Mouse (Mus musculus): ENCODE data around the gene Ttc27. TPM values are rescaled to one million over a fixed set of nuclear protein-coding genes. Genes with fewer than 3 reads are reported as not detected.

The Ttc27 gene
- polyA plus RNA-seq, 1 experiment from 2014 or later = 16.1 TPM

- no peak overlapping the region for H3K4me3 ChIP-seq (replicated peaks)
- no peak overlapping the region for H3K27ac ChIP-seq
- H3K36me3 ChIP-seq = peaks cover 5% of the 10 kb centered on the region; the same call in 1 of the 2 replicates
- WGBS = 95% methylated on average over 11 of the region's 11 CpGs
- H3K4me1 ChIP-seq (replicated peaks) = no peaks in the 10 kb centered on the region
- ATAC-seq = no peak
- no peaks in the 10 kb centered on the region for H3K27me3 ChIP-seq
- no peaks in the 10 kb centered on the region for H3K9me3 ChIP-seq
- H3K4me2 ChIP-seq (replicated peaks) = no peak overlapping the region
- no peak overlapping the region for H3K9ac ChIP-seq (replicated peaks)
These were observed 37.0 kb downstream of the Ttc27 start for GRCm38 (mm10) chr17:74754369-74755118.

- peaks cover 3% of the 10 kb centered on the region; the same call in 1 of the 2 replicates for H3K36me3 ChIP-seq
- H3K4me1 ChIP-seq (replicated peaks) = no peaks in the 10 kb centered on the region
- H3K4me2 ChIP-seq (replicated peaks) = no peak overlapping the region
- no peak overlapping the region for H3K4me3 ChIP-seq (replicated peaks)
- no peaks in the 10 kb centered on the region for H3K27me3 ChIP-seq
- 85% methylated on average over 9 of the region's 9 CpGs for WGBS
- H3K9ac ChIP-seq (replicated peaks) = no peak overlapping the region
- H3K27ac ChIP-seq = no peak overlapping the region
- no peaks in the 10 kb centered on the region for H3K9me3 ChIP-seq
- no peak for ATAC-seq
These were observed 51.9 kb downstream of the Ttc27 start for GRCm38 (mm10) chr17:74769390-74769811.

GRCm38 (mm10) chr17:74772364-74772763, 54.8 kb downstream of the Ttc27 start:
- ATAC-seq = no peak
- Histone ChIP-seq H3K27me3 (no peaks in the 10 kb centered on the region), H3K36me3 (no peaks in the 10 kb centered on the region; the same call in 1 of the 2 replicates), H3K4me2 (replicated peaks) (no peak overlapping the region), H3K4me1 (replicated peaks) (no peaks in the 10 kb centered on the region), H3K9ac (replicated peaks) (no peak overlapping the region), H3K9me3 (no peaks in the 10 kb centered on the region), H3K4me3 (replicated peaks) (no peak overlapping the region), H3K27ac (no peak overlapping the region)
- 93% methylated on average over 4 of the region's 4 CpGs for WGBS

GRCm38 (mm10) chr17:74773556-74773955, 56.0 kb downstream of the Ttc27 start:
- H3K4me3 ChIP-seq (replicated peaks) = no peak overlapping the region
- H3K9ac ChIP-seq (replicated peaks) = no peak overlapping the region
- no peaks in the 10 kb centered on the region for H3K9me3 ChIP-seq
- H3K4me2 ChIP-seq (replicated peaks) = no peak overlapping the region
- no peak for ATAC-seq
- H3K4me1 ChIP-seq (replicated peaks) = no peaks in the 10 kb centered on the region
- no peaks in the 10 kb centered on the region for H3K27me3 ChIP-seq
- WGBS = 22% methylated on average over 5 of the region's 5 CpGs
- no peak overlapping the region for H3K27ac ChIP-seq
- no peaks in the 10 kb centered on the region; the same call in 1 of the 2 replicates for H3K36me3 ChIP-seq

- no peak for ATAC-seq
- Histone ChIP-seq H3K4me3 (replicated peaks) (no peak overlapping the region), H3K36me3 (no peaks in the 10 kb centered on the region), H3K9ac (replicated peaks) (no peak overlapping the region), H3K9me3 (no peaks in the 10 kb centered on the region), H3K4me2 (replicated peaks) (no peak overlapping the region), H3K27ac (no peak overlapping the region), H3K27me3 (no peaks in the 10 kb centered on the region), H3K4me1 (replicated peaks) (no peaks in the 10 kb centered on the region)
- 79% methylated on average over 4 of the region's 4 CpGs for WGBS
These were observed 62.6 kb downstream of the Ttc27 start for GRCm38 (mm10) chr17:74780133-74780532.

GRCm38 (mm10) chr17:74780627-74781026, 63.1 kb downstream of the Ttc27 start:
- Histone ChIP-seq H3K4me3 (replicated peaks) (no peak overlapping the region), H3K9ac (replicated peaks) (no peak overlapping the region), H3K27me3 (no peaks in the 10 kb centered on the region), H3K27ac (no peak overlapping the region), H3K9me3 (no peaks in the 10 kb centered on the region), H3K4me1 (replicated peaks) (no peaks in the 10 kb centered on the region), H3K36me3 (no peaks in the 10 kb centered on the region), H3K4me2 (replicated peaks) (no peak overlapping the region)
- 95% methylated on average over 9 of the region's 9 CpGs for WGBS
- ATAC-seq = no peak

GRCm38 (mm10) chr17:74781911-74782310, 64.4 kb downstream of the Ttc27 start:
- Histone ChIP-seq H3K27me3 (no peaks in the 10 kb centered on the region), H3K27ac (no peak overlapping the region), H3K4me2 (replicated peaks) (no peak overlapping the region), H3K36me3 (no peaks in the 10 kb centered on the region), H3K4me1 (replicated peaks) (no peaks in the 10 kb centered on the region), H3K9ac (replicated peaks) (no peak overlapping the region), H3K4me3 (replicated peaks) (no peak overlapping the region), H3K9me3 (no peaks in the 10 kb centered on the region)
- no peak for ATAC-seq

GRCm38 (mm10) chr17:74785586-74785985, 68.1 kb downstream of the Ttc27 start:
- Histone ChIP-seq H3K27me3 (no peaks in the 10 kb centered on the region), H3K9ac (replicated peaks) (no peak overlapping the region), H3K27ac (no peak overlapping the region), H3K36me3 (0 out of 2 replicates have a peak, but pooled peaks cover 3% of the 10 kb centered on the region), H3K4me2 (replicated peaks) (no peak overlapping the region), H3K4me3 (replicated peaks) (no peak overlapping the region), H3K4me1 (replicated peaks) (no peaks in the 10 kb centered on the region), H3K9me3 (no peaks in the 10 kb centered on the region)
- WGBS = 89% methylated on average over 5 of the region's 5 CpGs
- no peak for ATAC-seq

GRCm38 (mm10) chr17:74786198-74786734, 68.7 kb downstream of the Ttc27 start:
- no peaks in the 10 kb centered on the region for H3K9me3 ChIP-seq
- H3K9ac ChIP-seq (replicated peaks) = no peak overlapping the region
- H3K4me3 ChIP-seq (replicated peaks) = no peak overlapping the region
- 0 out of 2 replicates have a peak, but pooled peaks cover 3% of the 10 kb centered on the region for H3K36me3 ChIP-seq
- no peak overlapping the region for H3K27ac ChIP-seq
- 91% methylated on average over 10 of the region's 10 CpGs for WGBS
- no peaks in the 10 kb centered on the region for H3K27me3 ChIP-seq
- no peak overlapping the region for H3K4me2 ChIP-seq (replicated peaks)
- H3K4me1 ChIP-seq (replicated peaks) = no peaks in the 10 kb centered on the region
- ATAC-seq = no peak; the same call in 1 of the 2 replicates

GRCm38 (mm10) chr17:74796023-74796699, 78.6 kb downstream of the Ttc27 start:
- ATAC-seq = no peak
- no peak overlapping the region for H3K4me2 ChIP-seq (replicated peaks)
- 90% methylated on average over 14 of the region's 14 CpGs for whole genome bisulfite sequencing
- no peaks in the 10 kb centered on the region for H3K36me3 ChIP-seq
- no peak overlapping the region for H3K4me3 ChIP-seq (replicated peaks)
- peaks cover 6% of the 10 kb centered on the region; the same call in 1 of the 2 replicates for H3K4me1 ChIP-seq (replicated peaks)
- H3K9ac ChIP-seq (replicated peaks) = no peak overlapping the region
- H3K27me3 ChIP-seq = no peaks in the 10 kb centered on the region
- no peaks in the 10 kb centered on the region for H3K9me3 ChIP-seq
- no peak overlapping the region for H3K27ac ChIP-seq

GRCm38 (mm10) chr17:74799865-74800264, 82.3 kb downstream of the Ttc27 start:
- H3K9ac ChIP-seq (replicated peaks) = no peak overlapping the region
- H3K9me3 ChIP-seq = no peaks in the 10 kb centered on the region
- no peak overlapping the region for H3K4me3 ChIP-seq (replicated peaks)
- no peaks in the 10 kb centered on the region for H3K36me3 ChIP-seq
- no peak overlapping the region for H3K4me2 ChIP-seq (replicated peaks)
- H3K27ac ChIP-seq = no peak overlapping the region
- no peak for ATAC-seq
- WGBS = 95% methylated on average over 6 of the region's 6 CpGs
- H3K4me1 ChIP-seq (replicated peaks) = peaks cover 11% of the 10 kb centered on the region
- no peaks in the 10 kb centered on the region for H3K27me3 ChIP-seq

GRCm38 (mm10) chr17:74802765-74803164, 85.2 kb downstream of the Ttc27 start:
- peaks cover 6% of the 10 kb centered on the region; the same call in 1 of the 2 replicates for H3K4me1 ChIP-seq (replicated peaks)
- no peak for ATAC-seq
- no peaks in the 10 kb centered on the region for H3K27me3 ChIP-seq
- no peaks in the 10 kb centered on the region for H3K9me3 ChIP-seq
- H3K9ac ChIP-seq (replicated peaks) = no peak overlapping the region
- WGBS = 91% methylated on average over 4 of the region's 4 CpGs
- H3K27ac ChIP-seq = no peak overlapping the region
- no peaks in the 10 kb centered on the region for H3K36me3 ChIP-seq
- H3K4me3 ChIP-seq (replicated peaks) = no peak overlapping the region
- no peak overlapping the region for H3K4me2 ChIP-seq (replicated peaks)
